In genomic region chr10:30600542-30600966, GRCm38 (mm10) we compare ENCODE assay signal across 8 mouse cellular contexts. TPM values are rescaled to one million over a fixed set of nuclear protein-coding genes. Genes with fewer than 3 reads are reported as not detected.
A peak's percentile ranks its signal among the peaks of the same experiment; 100 is the strongest.
DNase-seq lines count a peak whose midpoint lies in the region; ATAC-seq lines count a peak whose summit lies in the region.

Gene Trmt11 (minus strand): TSS chr10:30600749.

- WGBS in hindbrain, embryonic 11.5 days = under 1% methylated on average over 23 of the region's 28 CpGs

- H3K4me3 ChIP-seq in hindbrain, embryonic 11.5 days (ENCODE audit: low read depth, low read length) = peak within 1 kb of the TSS; percentile 86

- peak; percentile 96 for ATAC-seq in hindbrain, embryonic 11.5 days (ENCODE audit: low FRiP score)

- no peaks in the 10 kb centered on the region for H3K27me3 ChIP-seq in hindbrain, embryonic 11.5 days (ENCODE audit: control insufficient read depth, insufficient read depth, low read length)

- no peaks in the 10 kb centered on the region for H3K9me3 ChIP-seq in hindbrain, embryonic 11.5 days (ENCODE audit: control insufficient read depth, low read length)

- peak within 1 kb of the TSS; percentile 48 for H3K4me2 ChIP-seq in hindbrain, embryonic 11.5 days (replicated peaks; ENCODE audit: low read depth, low read length)

- DNase-seq in MN1 (ENCODE audit: low spot score) = peak; percentile 96
- peak; percentile 89 for DNase-seq in cerebellum, adult 9-10 months
- DNase-seq in frontal cortex, adult 2 months (ENCODE audit: extremely low spot score in 1 of 2, low spot score in 1 of 2) = peak; percentile 77 to 94
- DNase-seq in hindbrain, embryonic 11.5 days (ENCODE audit: low spot score) = peak; percentile 93
- DNase-seq in layer of hippocampus, postnatal 14 days (ENCODE audit: low spot score in 2 of 2) = peak; percentile 88 to 92
- DNase-seq in lung, postnatal 14 days = peak; percentile 91
- DNase-seq in retina, adult 2 months (ENCODE audit: low read depth, low spot score) = peak; percentile 70
- peak; percentile 86 to 89 for DNase-seq in thymus, postnatal 36 days

- H3K9ac ChIP-seq in hindbrain, embryonic 11.5 days (ENCODE audit: low read depth, low read length) = peak within 1 kb of the TSS; percentile 89

- peaks cover 2% of the 10 kb centered on the region; the same call in 1 of the 2 replicates for H3K36me3 ChIP-seq in hindbrain, embryonic 11.5 days (ENCODE audit: control insufficient read depth, insufficient read depth, low read length)

- no peaks in the 10 kb centered on the region; the same call in 1 of the 2 replicates for H3K4me1 ChIP-seq in hindbrain, embryonic 11.5 days (replicated peaks; ENCODE audit: control insufficient read depth, insufficient read depth, low read length)

- H3K27ac ChIP-seq in hindbrain, embryonic 11.5 days (ENCODE audit: low read depth, low read length) = peak within 1 kb of the TSS; percentile 85

RNA-seq across cellular contexts. Expression of gene Trmt11, which starts in this region (rescaled TPM):
- 5.1 and 7.2 TPM in 2 replicates for polyA plus RNA-seq in frontal cortex, adult 2 months (2012; rRNA removed)
- 31.3 TPM in 2 replicates for polyA plus RNA-seq in hindbrain, embryonic 11.5 days (2014; fragmentation: Nextera tagmentation; extraction: Ambion mirVana)
- 1 to 10 TPM; 6.2 to 7.5 TPM for total RNA-seq in layer of hippocampus, postnatal 14 days (2021)

Comparison
In these comparisons a context has a peak if more than half of its experiments do, and no peak if none do; other contexts are left out.
1. Peak in every context shown above with its lines: DNase-seq, ATAC-seq, H3K4me3 ChIP-seq and H3K27ac ChIP-seq.